Mouse (Mus musculus) lung, postnatal 0 days (tissue): ENCODE data around the gene Tbx2.

ENCODE experiments used
- CTCF ChIP-seq: IDR thresholded peaks from 2 replicates; pipeline ENCODE4 v1.5.1; 2016; ENCODE audit warnings: antibody characterized with exemption, mild to moderate bottlenecking
- EP300 ChIP-seq: IDR thresholded peaks from 2 replicates; pipeline ENCODE4 v1.6.1; 2016; ENCODE audit warnings: antibody characterized with exemption, mild to moderate bottlenecking, control low read depth

GRCm38 (mm10) chr11:85840803-85841145, 8.4 kb downstream of the Tbx2 start:
- TF ChIP-seq CTCF (no peak), EP300 (no peak)
